Mouse (Mus musculus) MEL-GATA-1-ER (cell line): Measurements from ENCODE around the gene Olfr309.
"Not testable (repeated sequence)": the region's sequence is repeated elsewhere in the genome, so short reads cannot be mapped to it uniquely, and the experiment has no call there.

ENCODE experiments used
- DNase-seq: peaks from one replicate; pipeline ENCODE4 v3.0.0-alpha.2; 2012; ENCODE audit warnings: low read depth; ENCODE audit errors: extremely low read depth

Gene Olfr309

GRCm38 (mm10) chr7:86313608-86314007 lies at the start of gene Olfr309:
TSS of gene Olfr309 (minus strand) at chr7:86313708.
- DNase-seq: no peak

- not testable (repeated sequence) for DNase-seq
These were observed 32.8 kb upstream of the Olfr309 start for GRCm38 (mm10) chr7:86346296-86346695.

GRCm38 (mm10) chr7:86344253-86344652 lies 30.7 kb upstream of the Olfr309 start:
- no peak for DNase-seq

- no peak for DNase-seq
These were observed 29.5 kb upstream of the Olfr309 start for GRCm38 (mm10) chr7:86342881-86343565.

GRCm38 (mm10) chr7:86337486-86337885 lies 24.0 kb upstream of the Olfr309 start, which contains the start of gene Olfr307:
TSS of gene Olfr307 (minus strand) at chr7:86337586.
- no peak for DNase-seq

- DNase-seq: no peak
These were observed 12.0 kb upstream of the Olfr309 start, which contains the start of gene Olfr308 for GRCm38 (mm10) chr7:86325530-86325929. TSS of gene Olfr308 (minus strand) at chr7:86325630.

- no peak for DNase-seq
These were observed 7.8 kb upstream of the Olfr309 start for GRCm38 (mm10) chr7:86321323-86321722.

GRCm38 (mm10) chr7:86277072-86277471 lies 36.4 kb downstream of the Olfr309 start, which contains the start of gene Olfr310:
TSS of gene Olfr310 (minus strand) at chr7:86277172.
- no peak for DNase-seq
